Mouse (Mus musculus): ENCODE data around the gene Pde5a.

Gene Pde5a

DNA sequence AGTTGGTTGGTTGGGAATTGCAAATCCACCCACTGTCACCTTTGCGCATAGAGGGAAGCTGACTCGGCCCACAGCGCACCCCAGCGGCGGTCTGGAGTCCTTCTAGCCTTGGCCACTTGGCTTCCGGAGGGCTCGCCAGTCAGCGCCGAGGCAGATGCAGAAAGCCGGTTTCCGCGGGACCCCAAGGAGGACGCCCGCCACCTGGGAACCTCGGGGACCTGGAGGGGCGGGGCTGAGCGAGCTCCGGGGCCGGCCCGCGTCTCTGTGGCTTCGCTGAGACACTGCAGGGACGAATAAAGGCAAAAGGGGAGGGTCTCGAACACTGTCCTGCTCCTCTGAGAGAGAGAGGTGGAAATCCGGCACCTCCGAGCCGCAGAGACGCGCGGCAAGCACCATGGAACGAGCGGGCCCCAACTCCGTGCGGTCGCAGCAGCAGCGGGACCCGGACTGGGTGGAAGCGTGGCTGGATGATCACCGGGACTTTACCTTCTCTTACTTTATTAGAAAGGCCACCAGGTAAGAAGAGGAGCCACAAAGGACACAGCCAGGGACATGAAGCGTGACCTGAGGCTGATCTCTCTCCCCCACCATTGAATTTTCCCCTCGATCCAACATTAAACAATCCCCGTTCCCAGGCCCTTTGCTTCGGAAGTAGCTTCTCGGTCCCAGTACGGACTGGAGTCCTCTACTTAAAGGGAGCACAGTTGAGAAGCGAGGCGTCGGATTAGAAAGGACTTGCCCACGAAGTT lies at the start of gene Pde5a:
Gene Pde5a (plus strand): TSS at position 96 of the 749 bp plus-strand sequence.
- DNase-seq, result peak; percentile 91

DNA sequence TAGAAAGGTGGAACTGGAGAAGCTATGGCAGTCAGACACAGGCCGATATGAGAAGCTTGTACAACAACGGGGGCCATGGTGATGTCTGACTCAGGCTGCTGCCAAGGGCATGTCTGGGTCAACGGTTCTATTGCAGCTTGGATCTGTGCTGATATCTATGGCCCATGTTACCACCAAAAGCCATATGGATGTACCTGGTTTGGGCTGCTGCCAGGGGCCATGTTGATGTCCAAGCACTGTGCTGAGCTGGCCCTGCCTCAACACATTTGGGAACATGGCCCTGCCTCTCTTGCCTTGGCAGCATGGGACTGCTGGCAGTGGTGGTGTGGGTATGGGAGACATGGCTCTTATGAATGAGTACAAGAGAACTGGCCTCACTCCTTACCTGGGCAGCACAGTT lies 47.9 kb upstream of the Pde5a start:
- no peak for DNase-seq

DNA sequence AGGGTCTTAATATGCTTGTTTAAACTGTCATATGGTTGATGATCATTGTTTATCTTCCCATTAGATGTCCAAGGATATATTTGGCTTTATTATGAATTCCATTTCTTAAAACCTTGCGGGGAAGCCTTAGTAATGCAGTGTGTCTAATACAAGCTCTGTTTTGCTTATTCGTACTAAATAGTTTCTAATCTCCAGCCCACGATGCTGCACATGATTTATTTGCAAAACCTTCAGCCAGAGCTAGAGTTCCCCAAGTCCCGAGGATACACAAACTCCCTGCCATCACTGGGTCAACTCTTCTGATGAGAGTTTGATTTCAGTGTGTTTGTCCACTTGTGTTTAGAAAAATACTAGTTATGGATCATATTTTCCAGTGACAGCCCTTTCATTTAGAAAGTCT lies 46.4 kb upstream of the Pde5a start:
- no peak for DNase-seq

DNA sequence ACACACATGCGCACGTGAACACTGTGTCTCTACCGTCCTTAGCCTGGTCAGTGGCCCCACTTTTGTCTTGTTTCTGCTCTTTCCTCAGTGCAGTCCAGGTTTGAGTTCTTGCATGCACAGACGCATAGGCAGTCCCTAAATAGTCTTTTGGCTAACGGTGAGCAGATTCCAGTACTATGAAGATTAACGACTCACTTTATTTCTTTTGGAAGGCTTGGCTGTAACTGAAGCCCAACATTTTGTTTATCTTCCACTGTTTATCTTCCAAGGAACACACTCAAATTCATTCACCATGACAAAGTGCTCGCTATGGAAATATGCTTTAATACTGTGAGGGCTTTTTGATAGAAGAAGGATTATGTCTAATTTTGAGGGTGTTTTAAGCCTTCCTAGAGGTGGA lies 43.9 kb upstream of the Pde5a start:
- DNase-seq, result no peak

DNA sequence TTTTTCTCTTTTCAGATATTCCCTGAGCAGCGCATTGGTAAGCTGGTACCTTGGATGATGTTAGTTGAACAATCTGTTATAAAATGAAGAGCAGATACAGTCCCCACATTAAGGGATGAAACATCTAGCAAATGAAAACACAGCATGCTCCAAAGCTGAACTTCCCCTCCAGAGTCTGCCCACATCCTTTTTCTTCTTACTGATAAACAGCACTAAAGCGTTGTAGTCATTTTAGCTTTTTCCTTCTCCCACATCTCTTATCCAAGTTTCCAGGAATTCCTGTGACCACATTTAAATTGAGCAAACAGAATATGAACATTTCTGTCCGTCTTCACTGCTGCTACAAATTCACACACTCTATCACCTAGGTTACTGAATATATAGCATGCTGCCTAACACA lies 35.7 kb upstream of the Pde5a start:
- DNase-seq, result no peak

DNA sequence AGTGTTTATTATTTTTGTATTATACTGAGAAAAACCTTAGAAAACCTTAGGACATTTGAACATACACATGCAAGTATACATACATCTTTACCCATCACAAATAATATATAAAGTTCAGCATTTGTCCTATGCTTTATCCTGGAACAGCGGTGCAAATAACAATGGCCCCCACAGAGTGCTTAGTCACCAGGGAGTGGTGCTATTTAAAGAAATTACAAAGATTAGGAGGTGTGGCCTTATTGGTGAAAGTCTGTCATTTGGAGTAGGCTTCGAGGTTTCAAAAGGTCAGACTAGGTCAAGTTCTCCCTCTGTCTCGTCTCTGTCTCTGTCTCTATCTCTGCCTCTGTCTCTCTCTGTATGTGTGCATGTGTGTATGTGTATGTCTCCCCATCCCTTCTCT lies 32.9 kb upstream of the Pde5a start:
- DNase-seq, result no peak

GRCm38 (mm10) chr3:122696672-122697071 lies 32.1 kb upstream of the Pde5a start:
- no peak for DNase-seq

DNA sequence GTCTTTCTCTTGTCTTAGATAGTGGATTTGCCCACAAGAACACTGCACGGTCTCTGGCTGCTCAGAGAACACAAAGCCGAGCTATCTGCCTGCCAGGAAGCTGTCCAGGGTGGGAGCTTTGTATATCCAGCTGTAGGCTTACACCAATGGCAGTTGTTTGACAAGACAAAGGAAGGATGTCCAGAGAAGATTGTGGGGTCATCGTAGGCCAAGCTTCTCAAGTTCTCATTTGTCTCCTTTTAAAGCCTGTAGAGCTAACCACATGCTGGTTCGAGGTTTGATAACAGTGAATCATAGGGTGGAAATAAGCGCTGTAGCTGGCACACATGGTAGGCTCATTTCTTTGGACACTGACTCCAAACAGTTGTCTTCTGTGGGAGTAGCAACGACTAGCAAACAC lies 24.5 kb upstream of the Pde5a start:
- peak; percentile 50 for DNase-seq

- no peak for DNase-seq
Measured at GRCm38 (mm10) chr3:122705246-122705645, 23.5 kb upstream of the Pde5a start.

GRCm38 (mm10) chr3:122708485-122708884 lies 20.3 kb upstream of the Pde5a start:
- DNase-seq, result no peak

DNA sequence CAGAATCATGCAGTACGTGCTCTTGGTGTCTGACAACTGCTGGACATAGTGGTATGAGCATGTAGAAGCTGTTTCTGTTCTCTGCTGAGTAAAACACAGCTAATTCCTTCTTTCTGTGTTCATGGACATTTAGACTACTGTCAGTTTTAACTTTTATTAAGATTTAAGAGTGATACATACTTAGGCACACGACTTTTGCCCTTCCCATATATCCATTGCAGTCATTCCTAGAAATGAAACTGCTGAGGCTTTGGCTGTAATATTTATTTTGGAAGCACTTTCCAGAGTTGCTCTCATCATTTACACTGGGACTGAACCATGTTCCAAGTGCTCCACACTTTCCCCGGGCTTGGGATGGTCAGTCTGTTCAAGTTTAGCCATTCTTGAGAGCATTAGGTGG lies 18.6 kb upstream of the Pde5a start:
- DNase-seq, result no peak

DNA sequence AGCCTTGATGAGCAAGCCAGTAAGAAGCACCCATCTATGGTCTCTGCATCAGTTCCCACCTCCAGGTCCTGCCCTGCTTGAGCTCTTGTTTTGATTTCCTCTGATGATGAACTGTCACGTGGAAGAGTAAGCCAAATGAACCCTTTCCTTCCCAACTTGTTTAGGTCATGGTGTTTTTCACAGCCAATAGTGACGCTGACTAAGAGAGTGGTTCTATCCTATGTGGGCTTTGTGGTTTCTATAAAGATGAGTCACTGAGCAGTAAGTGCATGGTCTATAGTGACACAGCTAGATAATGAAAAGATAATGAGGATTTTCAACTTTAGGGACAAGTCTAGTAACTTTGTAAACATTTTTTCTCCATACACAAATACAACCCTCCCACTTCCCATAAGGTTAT lies 10.1 kb upstream of the Pde5a start:
- DNase-seq, result no peak

DNA sequence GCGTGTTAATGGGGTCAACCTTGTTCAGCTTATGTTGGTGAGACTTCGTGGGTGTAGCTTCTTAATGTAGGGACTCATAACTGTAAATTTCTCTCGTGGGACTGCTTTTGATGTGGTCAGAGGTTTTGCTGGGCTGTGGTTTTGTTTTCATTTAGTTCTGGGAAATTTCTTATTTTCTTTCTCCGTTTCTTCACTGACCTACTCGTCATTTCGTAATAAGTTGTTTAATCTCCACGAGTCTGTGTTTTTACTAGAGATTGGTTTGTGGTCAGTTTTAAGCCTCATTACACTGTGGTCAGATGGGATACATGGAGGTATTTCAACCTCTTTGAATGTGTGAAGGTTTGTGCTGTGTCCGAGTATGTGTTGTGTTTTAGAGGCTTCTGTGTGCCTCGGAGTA lies 7.2 kb upstream of the Pde5a start:
- DNase-seq, result no peak

DNA sequence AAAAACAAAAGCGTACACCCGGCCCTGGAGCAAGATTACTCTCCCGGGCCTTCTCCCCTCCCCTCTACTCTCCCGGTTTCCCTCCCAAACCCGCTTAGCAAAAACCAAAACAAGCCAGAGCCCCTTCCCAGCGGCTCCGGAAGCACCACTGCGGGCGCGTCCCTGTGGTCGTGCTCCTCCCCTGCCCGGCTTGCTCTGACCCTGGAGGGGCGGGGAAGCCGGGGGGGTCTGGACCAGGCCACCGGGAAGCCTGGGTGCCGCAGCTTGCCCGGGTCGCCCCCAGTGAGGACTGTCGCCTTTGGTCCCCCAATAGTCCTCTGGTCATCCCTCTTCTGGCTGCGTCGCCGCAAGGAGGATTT lies 833 bp downstream of the Pde5a start:
- peak; percentile 80 for DNase-seq

GRCm38 (mm10) chr3:122729960-122730740 lies 1.4 kb downstream of the Pde5a start:
- peak; percentile 85 for DNase-seq

DNA sequence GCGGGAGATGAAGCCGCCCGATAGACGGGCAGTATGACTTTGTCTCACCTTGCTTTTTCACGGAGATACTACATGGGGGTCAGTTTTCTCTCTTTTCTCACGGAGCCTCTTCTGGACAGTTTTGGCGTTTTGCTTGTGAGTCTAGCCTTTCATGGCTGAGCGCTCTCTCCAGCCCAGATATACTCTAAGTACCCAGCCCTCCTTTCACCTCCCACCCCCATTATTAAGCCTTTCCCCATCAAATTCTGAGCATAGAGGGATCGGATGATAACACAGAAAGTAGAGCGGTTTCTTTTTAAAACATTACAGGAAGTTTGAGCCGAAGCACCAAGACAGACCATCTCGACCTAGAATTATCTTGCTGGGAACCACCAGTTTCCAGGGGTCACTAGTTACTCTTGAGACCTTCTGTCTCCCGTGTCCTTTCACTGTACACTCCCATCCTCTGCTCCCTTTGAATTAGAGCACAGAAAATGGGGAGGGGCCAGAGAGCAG lies 2.0 kb downstream of the Pde5a start:
- peak; percentile 25 for DNase-seq

DNA sequence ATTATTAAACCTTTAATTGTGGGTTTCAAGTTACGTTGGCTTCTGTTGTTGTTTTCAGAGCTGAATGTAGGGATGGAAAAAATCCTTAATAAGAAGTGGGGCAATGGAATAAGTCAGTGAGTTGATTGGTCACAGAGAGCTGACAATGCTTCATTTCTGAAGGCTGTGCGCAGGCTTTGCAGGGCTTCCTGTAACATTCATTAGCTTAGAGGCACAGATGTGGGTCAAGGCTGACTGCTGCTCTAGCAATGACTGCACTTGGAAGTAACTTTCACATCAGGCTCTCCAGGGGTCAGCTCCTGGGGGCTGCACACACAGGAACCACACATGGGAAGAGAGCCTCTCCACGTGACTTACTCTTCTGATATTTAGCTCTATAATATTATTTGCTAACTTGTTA lies 5.1 kb downstream of the Pde5a start:
- peak; percentile 14 for DNase-seq

- no peak for DNase-seq
Measured at GRCm38 (mm10) chr3:122734329-122734728, 5.6 kb downstream of the Pde5a start.

GRCm38 (mm10) chr3:122739460-122739859 lies 10.7 kb downstream of the Pde5a start:
- no peak for DNase-seq

DNA sequence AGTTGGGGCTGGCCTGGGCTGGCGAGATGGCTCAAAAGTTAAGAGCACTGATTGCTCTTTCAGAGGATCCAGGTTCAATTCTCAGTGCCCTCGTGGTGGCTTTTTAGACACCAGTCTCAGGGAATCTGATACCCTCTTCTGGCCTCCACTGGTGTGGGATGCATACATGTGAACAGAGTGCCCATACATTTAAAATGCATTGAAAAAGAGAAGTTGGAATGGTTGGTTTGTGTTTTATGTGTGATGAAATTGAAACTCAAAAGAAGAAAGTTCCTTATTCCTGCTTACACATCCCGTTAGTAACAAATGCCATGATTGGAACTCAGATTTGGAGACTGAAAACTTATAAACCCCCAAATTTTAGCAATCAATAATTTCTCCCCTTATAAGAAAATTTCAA lies 15.5 kb downstream of the Pde5a start:
- DNase-seq, result no peak

GRCm38 (mm10) chr3:122747921-122748700 lies 19.4 kb downstream of the Pde5a start:
- DNase-seq, result no peak

DNA sequence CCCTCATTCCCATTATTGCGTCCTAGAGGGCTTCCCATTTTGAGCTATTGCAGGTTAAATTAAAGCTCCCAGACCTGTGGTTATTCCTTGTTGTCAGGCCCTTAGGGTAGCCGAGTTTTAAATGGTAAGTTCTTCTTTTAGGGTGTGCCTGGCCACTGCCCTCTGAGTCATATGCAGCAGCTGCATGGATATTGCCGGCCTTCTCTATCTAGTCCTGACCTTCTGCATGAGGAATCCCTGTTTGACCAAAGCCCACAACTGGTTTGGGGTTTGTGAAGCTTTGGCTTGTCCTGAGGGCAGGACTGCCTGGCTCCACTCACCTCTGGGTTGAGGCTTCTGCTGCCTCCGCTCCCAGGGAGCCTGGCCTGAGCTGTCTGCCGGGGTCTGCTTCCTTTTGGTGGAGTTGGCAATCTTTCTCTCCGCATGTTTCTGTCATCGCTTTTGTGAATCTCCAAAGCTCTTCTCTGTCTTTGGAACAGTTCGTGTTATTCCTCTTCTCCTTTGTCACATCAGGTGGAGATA lies 34.6 kb downstream of the Pde5a start:
- DNase-seq, result peak; percentile 2

DNA sequence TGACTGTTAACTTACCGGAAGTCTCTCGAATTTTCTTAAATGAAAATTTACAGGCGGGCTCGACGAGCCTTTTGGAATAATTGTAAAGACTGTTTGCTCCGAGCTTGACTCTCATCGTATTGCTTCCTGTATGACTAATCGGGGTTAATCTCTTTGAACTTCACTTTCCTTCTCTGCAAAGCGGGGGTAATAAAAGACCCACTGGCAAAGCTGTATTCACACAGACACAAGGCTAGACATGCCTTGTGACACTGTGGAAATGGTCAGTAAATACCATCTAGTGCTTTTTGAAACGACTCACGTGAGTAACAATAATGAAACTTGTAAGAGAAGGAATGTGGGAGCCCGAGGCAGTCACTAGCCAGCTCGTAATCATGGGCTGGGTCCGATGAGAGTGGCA lies 35.0 kb downstream of the Pde5a start:
- peak; percentile 5 for DNase-seq

Data from embryo, embryonic 11 days (tissue).